Mouse (Mus musculus) megakaryocyte, adult 5-6 weeks (primary cell): ENCODE results near the gene Ogfod2. TPM values are rescaled to one million over a fixed set of nuclear protein-coding genes. Genes with fewer than 3 reads are reported as not detected.

ENCODE experiments used
- ATAC-seq: 2 replicates; pipeline ENCODE4 v1.8.0; 2016; ENCODE audit warnings: mild to moderate bottlenecking, inconsistent platforms; ENCODE audit not compliant: poor library complexity, severe bottlenecking
- total RNA-seq, 2 experiments: library from RNA; stranded (forward) in 1 of 2; stranded (reverse) in 1 of 2; fragments of 153-499, 151-499 nt in 1 of 2; fragments of 221-1000, 200-1000 nt in 1 of 2; gene quantifications; 2 replicates each; pipeline versions ENCODE4 v1.2.3 to v1.2.4; 2015 to 2017

Gene Ogfod2
- total RNA-seq, 2 experiments from 2014 or later: 3.6 to 6.4 TPM

DNA sequence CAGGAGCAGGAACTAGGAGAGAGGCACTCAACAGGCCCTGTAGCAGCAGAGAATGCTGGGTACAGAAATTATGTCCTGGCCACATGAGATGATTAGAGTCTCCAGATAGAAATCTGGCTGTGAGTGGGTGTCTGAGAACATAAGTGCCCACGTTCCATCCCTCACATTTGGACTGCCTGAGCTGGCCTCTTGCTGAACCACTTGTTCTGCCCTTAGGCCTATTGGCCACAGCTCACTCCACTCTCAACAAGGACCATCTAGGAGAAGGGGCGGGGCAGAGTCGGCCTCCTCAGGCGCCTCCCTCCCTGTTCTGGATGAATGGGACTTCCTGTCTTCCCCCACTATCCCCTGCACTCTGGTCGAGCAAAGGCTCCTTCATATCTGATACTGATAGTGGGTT, 36.9 kb downstream of the Ogfod2 start:
- ATAC-seq: no peak

DNA sequence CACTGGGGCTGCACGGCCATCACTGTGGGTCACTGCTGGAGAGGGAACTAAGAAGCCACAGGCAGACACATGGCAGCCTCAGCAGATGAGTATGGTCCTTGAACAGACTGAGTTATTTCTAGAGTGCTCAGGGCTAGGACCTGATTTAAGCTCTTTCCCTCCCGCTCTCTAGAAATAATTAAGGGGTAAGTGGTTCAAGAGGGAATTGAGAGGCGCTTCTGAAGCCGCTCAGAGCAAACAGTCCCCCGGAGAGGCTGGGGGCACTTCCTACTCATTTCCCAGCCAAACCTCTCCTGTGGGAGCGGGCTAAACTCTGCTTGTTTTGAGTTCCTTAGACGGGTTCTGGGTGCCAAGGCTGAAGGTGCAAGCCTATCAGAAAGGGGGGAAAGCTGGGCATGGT, 38.8 kb downstream of the Ogfod2 start:
- no peak for ATAC-seq

- ATAC-seq: no peak
Measured at GRCm38 (mm10) chr5:124152734-124153133, 40.6 kb downstream of the Ogfod2 start.

GRCm38 (mm10) chr5:124155943-124156342, 43.8 kb downstream of the Ogfod2 start:
- ATAC-seq: no peak

DNA sequence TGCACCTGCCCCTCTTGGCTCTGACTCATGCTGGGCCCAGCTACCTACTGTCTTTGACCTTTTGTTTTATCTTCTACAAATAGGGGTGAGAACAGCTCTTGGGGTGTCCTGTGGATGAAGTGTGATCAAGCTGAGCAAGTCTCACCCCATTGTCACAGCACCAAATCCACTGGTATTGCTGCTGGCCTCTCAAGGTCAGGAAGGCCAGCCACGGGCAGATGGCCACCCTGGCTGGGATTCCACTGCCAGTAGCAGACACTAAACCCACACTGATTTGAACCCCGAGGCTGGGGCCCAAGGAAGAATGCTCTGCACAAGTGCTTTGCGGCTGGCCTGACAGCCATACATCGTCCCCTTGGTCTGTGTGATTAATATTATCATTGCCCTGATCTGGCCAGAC, 46.2 kb downstream of the Ogfod2 start:
- no peak for ATAC-seq

DNA sequence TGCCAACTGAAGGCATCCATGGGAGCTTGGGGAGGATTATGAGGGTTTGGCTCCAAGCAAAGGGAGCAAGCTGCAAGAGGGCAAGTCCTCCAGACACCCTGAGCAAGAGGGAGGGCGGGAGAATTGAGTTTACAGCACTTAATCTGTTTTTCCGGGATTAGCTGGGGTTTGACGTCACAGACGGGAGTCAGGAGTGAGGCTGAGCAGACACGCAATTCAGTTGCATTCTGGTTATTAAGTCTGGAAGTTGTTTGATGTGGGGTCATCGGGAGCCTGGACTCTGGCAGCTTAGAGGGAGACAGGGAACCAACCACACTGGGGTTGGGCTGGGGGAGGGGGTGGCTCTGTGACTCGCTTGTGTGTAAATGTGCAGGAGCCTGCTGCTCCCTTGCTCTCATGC, 47.4 kb downstream of the Ogfod2 start:
- no peak for ATAC-seq

DNA sequence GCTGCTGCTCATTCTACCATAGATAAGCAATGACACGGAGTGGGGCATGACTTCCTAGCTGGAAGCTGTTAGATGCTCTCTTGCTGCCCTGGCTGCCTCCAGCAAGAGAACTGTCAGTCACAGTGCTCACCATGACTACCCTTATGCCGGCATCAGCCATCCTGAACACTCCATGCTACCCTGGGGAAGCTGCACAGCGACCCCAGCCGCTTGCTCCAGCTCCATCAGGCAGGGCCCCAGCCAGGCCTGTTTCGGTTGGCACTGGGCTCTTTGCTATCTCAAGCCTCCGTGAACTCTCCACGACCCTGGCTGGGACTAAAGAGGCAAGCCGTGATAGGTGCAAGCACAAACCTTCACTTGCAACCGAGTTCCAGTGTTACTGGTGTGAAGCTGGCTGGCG, 49.7 kb downstream of the Ogfod2 start:
- ATAC-seq: no peak

- no peak for ATAC-seq
Measured at GRCm38 (mm10) chr5:124162577-124162976, 50.5 kb downstream of the Ogfod2 start.

GRCm38 (mm10) chr5:124163445-124163844, 51.3 kb downstream of the Ogfod2 start:
- ATAC-seq: no peak

Other genes starting within 250 kb of the Ogfod2 start
- 10.8 and 20.9 TPM in 2 replicates for gene Hcar2, start 246.8 kb upstream of the Ogfod2 start, total RNA-seq (2015)
- gene Hcar2, start 246.8 kb upstream of the Ogfod2 start, total RNA-seq (2017): 6.7 and 8.1 TPM in 2 replicates
- not detected in 2 replicates for gene Hcar1, start 232.3 kb upstream of the Ogfod2 start, total RNA-seq (2015)
- 0.04 TPM in 1 of 2 replicates, not detected in the other for gene Hcar1, start 232.3 kb upstream of the Ogfod2 start, total RNA-seq (2017)
- gene Denr, start 205.1 kb upstream of the Ogfod2 start, total RNA-seq (2015): 44.6 and 55.2 TPM in 2 replicates
- 32.4 and 34.3 TPM in 2 replicates for gene Denr, start 205.1 kb upstream of the Ogfod2 start, total RNA-seq (2017)
- gene Gm43518, start 184.9 kb upstream of the Ogfod2 start, total RNA-seq (2015): not detected in 2 replicates
- gene Gm43518, start 184.9 kb upstream of the Ogfod2 start, total RNA-seq (2017): 0.73 TPM in 1 of 2 replicates, not detected in the other
- gene Ccdc62, start 181.6 kb upstream of the Ogfod2 start, total RNA-seq (2015): 1.1 and 1.5 TPM in 2 replicates
- gene Ccdc62, start 181.6 kb upstream of the Ogfod2 start, total RNA-seq (2017): 0.16 and 0.62 TPM in 2 replicates
- gene Hip1r, start 138.7 kb upstream of the Ogfod2 start, total RNA-seq (2015): 6.0 and 6.6 TPM in 2 replicates
- 12.1 and 13.0 TPM in 2 replicates for gene Hip1r, start 138.7 kb upstream of the Ogfod2 start, total RNA-seq (2017)
- 28.9 and 29.2 TPM in 2 replicates for gene Vps37b, start 80.0 kb upstream of the Ogfod2 start, total RNA-seq (2015)
- gene Vps37b, start 80.0 kb upstream of the Ogfod2 start, total RNA-seq (2017): 29.1 and 29.9 TPM in 2 replicates
- gene Abcb9, start 16.5 kb upstream of the Ogfod2 start, total RNA-seq (2015): 0.62 and 1.4 TPM in 2 replicates
- 0.12 and 1.3 TPM in 2 replicates for gene Abcb9, start 16.5 kb upstream of the Ogfod2 start, total RNA-seq (2017)
- 45.4 and 53.0 TPM in 2 replicates for gene Arl6ip4, start 3.8 kb downstream of the Ogfod2 start, total RNA-seq (2015)
- 80.5 and 87.7 TPM in 2 replicates for gene Arl6ip4, start 3.8 kb downstream of the Ogfod2 start, total RNA-seq (2017)
- 3.3 and 3.5 TPM in 2 replicates for gene Pitpnm2, start 137.5 kb downstream of the Ogfod2 start, total RNA-seq (2015)
- gene Pitpnm2, start 137.5 kb downstream of the Ogfod2 start, total RNA-seq (2017): 1.2 and 7.6 TPM in 2 replicates
- gene Mphosph9, start 215.7 kb downstream of the Ogfod2 start, total RNA-seq (2015): 8.7 and 9.6 TPM in 2 replicates
- 21.2 and 24.4 TPM in 2 replicates for gene Mphosph9, start 215.7 kb downstream of the Ogfod2 start, total RNA-seq (2017)
- gene 2810006K23Rik, start 215.8 kb downstream of the Ogfod2 start, total RNA-seq (2015): 4.6 and 9.0 TPM in 2 replicates
- 7.6 and 14.2 TPM in 2 replicates for gene 2810006K23Rik, start 215.8 kb downstream of the Ogfod2 start, total RNA-seq (2017)